Comparison of ENCODE assay signal across 11 mouse cellular contexts in genomic region chr7:4178438-4178837, GRCm38 (mm10). TPM values are rescaled to one million over a fixed set of nuclear protein-coding genes. Genes with fewer than 3 reads are reported as not detected.
A peak's percentile ranks its signal among the peaks of the same experiment; 100 is the strongest.
DNase-seq lines count a peak whose midpoint lies in the region; ATAC-seq and TF ChIP-seq lines count a peak whose summit lies in the region.
"Had no signal": no experiment of that assay in that cellular context is flagged by ENCODE, and none has a peak within 500 bp of the region (broad histone marks: within the 10 kb centered on the region; RNA-seq: fewer than 3 reads in every experiment).

No protein-coding gene starts in this region.

- TF ChIP-seq CTCF in CH12.LX (conservative IDR thresholded peaks at IDR 0.05 in 1 of 2, IDR thresholded peaks at IDR 0.05 in 1 of 2; ENCODE audit: low read depth in 2 of 2, low read length in 2 of 2), result no peak
- no peak for TF ChIP-seq CTCF in layer of hippocampus, adult 2 months (conservative IDR thresholded peaks at IDR 0.05)

- dilution Hi-C loops in CH12.LX (cut with MboI; ENCODE audit: extremely low pct_ligation_motif_present, extremely low pct_unique_long_range_greater_than_20kb, low sequenced_read_pairs), result no loop called here

- intact Hi-C loops in heart, postnatal 25 days (cut with DNase I), result no loop called here
- intact Hi-C loops in left cerebral cortex, postnatal 25 days (cut with DNase I), result no loop called here

- no peaks in the 10 kb centered on the region for H3K9me3 ChIP-seq in heart, embryonic 10.5 days
- no peaks in the 10 kb centered on the region for H3K9me3 ChIP-seq in CH12.LX (replicated peaks; ENCODE audit: low read length)
- no peaks in the 10 kb centered on the region for H3K9me3 ChIP-seq in liver, embryonic 11.5 days (ENCODE audit: control insufficient read depth, low read length)
- H3K9me3 ChIP-seq: G1E; liver, embryonic 13.5 days had no signal

- no peak for TF ChIP-seq POLR2A in CH12.LX (IDR thresholded peaks at IDR 0.05; ENCODE audit: low read depth, low read length)

- no peaks in the 10 kb centered on the region for H3K79me2 ChIP-seq in CH12.LX (replicated peaks; ENCODE audit: control insufficient read depth, extremely low read depth, insufficient read depth, poor library complexity, severe bottlenecking)

- no peak for ATAC-seq in liver, embryonic 11.5 days (replicated peaks; ENCODE audit: low FRiP score)

- H3K9ac ChIP-seq in CH12.LX (ENCODE audit: insufficient read depth, low read depth), result no peak overlapping the region
- H3K9ac ChIP-seq in liver, embryonic 11.5 days (ENCODE audit: low read depth, low read length), result no peak overlapping the region
- H3K9ac ChIP-seq: liver, embryonic 13.5 days had no signal

- H3K4me3 ChIP-seq in heart, embryonic 10.5 days, result no peak overlapping the region
- H3K4me3 ChIP-seq in CH12.LX (replicated peaks in 1 of 3; ENCODE audit: low read depth in 2 of 3, low read length in 2 of 3, poor library complexity in 1 of 3), result no peak overlapping the region
- H3K4me3 ChIP-seq in liver, embryonic 11.5 days (ENCODE audit: low read depth, low read length), result no peak overlapping the region
- no peak overlapping the region for H3K4me3 ChIP-seq in layer of hippocampus, adult 2 months
- H3K4me3 ChIP-seq: liver, embryonic 13.5 days had no signal

- no peak overlapping the region for H3K27ac ChIP-seq in heart, embryonic 10.5 days
- no peak overlapping the region for H3K27ac ChIP-seq in CH12.LX (ENCODE audit: insufficient read depth, low read depth)
- H3K27ac ChIP-seq in liver, embryonic 11.5 days (ENCODE audit: low read depth, low read length), result no peak overlapping the region
- no peak overlapping the region for H3K27ac ChIP-seq in layer of hippocampus, adult 2 months
- H3K27ac ChIP-seq: liver, embryonic 13.5 days had no signal

- in situ Hi-C loops in CH12.LX (cut with MboI; ENCODE audit: low pct_ligation_motif_present, low pct_unique_long_range_greater_than_20kb, low sequenced_read_pairs), result no loop called here

- no peak overlapping the region for H3K4me2 ChIP-seq in CH12.LX (ENCODE audit: insufficient read depth, low read depth, poor library complexity, severe bottlenecking)
- H3K4me2 ChIP-seq in liver, embryonic 11.5 days, result no peak overlapping the region
- H3K4me2 ChIP-seq: liver, embryonic 13.5 days had no signal

- H3K36me3 ChIP-seq in heart, embryonic 10.5 days, result no peaks in the 10 kb centered on the region
- H3K36me3 ChIP-seq in CH12.LX (replicated peaks in 1 of 2; ENCODE audit: control insufficient read depth in 1 of 2, insufficient read depth in 1 of 2, low read length in 1 of 2), result no peaks in the 10 kb centered on the region
- H3K36me3 ChIP-seq in liver, embryonic 11.5 days (ENCODE audit: control insufficient read depth, insufficient read depth, low read length), result no peaks in the 10 kb centered on the region
- H3K36me3 ChIP-seq: G1E; liver, embryonic 13.5 days had no signal

- no peaks in the 10 kb centered on the region for H3K4me1 ChIP-seq in heart, embryonic 10.5 days
- H3K4me1 ChIP-seq in CH12.LX (ENCODE audit: control insufficient read depth in 1 of 2, insufficient read depth in 2 of 2), result no peaks in the 10 kb centered on the region
- H3K4me1 ChIP-seq in liver, embryonic 11.5 days (replicated peaks; ENCODE audit: control insufficient read depth, insufficient read depth, low read length), result no peaks in the 10 kb centered on the region
- H3K4me1 ChIP-seq: liver, embryonic 13.5 days had no signal

- no peak for TF ChIP-seq RAD21 in CH12.LX (IDR thresholded peaks at IDR 0.05; ENCODE audit: low read depth, low read length)

- WGBS in heart, embryonic 10.5 days, result 38% methylated on average over 3 of the region's 3 CpGs
- WGBS in liver, embryonic 11.5 days, result 38% methylated on average over 3 of the region's 3 CpGs

- no peak for TF ChIP-seq EP300 in CH12.LX (IDR thresholded peaks at IDR 0.05; ENCODE audit: low read length)

- no peaks in the 10 kb centered on the region for H3K27me3 ChIP-seq in heart, embryonic 10.5 days (ENCODE audit: insufficient read depth, poor library complexity, severe bottlenecking)
- peaks cover 9% of the 10 kb centered on the region for H3K27me3 ChIP-seq in CH12.LX (replicated peaks)
- H3K27me3 ChIP-seq in liver, embryonic 11.5 days (replicated peaks; ENCODE audit: control insufficient read depth, insufficient read depth, low read length), result no peaks in the 10 kb centered on the region
- H3K27me3 ChIP-seq: liver, embryonic 13.5 days had no signal

- DNase-seq in heart, embryonic 10.5 days (ENCODE audit: low spot score), result peak; percentile 76
- DNase-seq in heart, postnatal 25 days (ENCODE audit: low spot score), result no peak
- DNase-seq in CH12.LX (ENCODE audit: extremely low read depth), result peak; percentile 28
- peak; percentile 69 for DNase-seq in embryo, embryonic 10 days (ENCODE audit: low spot score)
- peak; percentile 38 for DNase-seq in liver, embryonic 11.5 days (ENCODE audit: low spot score)
- DNase-seq in left cerebral cortex, postnatal 25 days (ENCODE audit: low spot score in 2 of 2), result no peak
- no peak for DNase-seq in layer of hippocampus, postnatal 14 days (ENCODE audit: low spot score in 2 of 2)
- DNase-seq in layer of hippocampus, adult 2 months (ENCODE audit: low spot score in 2 of 2), result no peak
- DNase-seq: liver, embryonic 13.5 days; right cerebral cortex, postnatal 14 days had no signal

TF ChIP-seq in CH12.LX, 34 proteins besides CTCF, POLR2A, EP300 and RAD21:
- peak; percentile 86 for TF ChIP-seq SIN3A (IDR thresholded peaks at IDR 0.05; ENCODE audit: low read length)
- no peak for TF ChIP-seq IRF4 (IDR thresholded peaks at IDR 0.05; ENCODE audit: low read depth, low read length)

RNA-seq across cellular contexts. Expression of gene Cdc42ep5, which starts 13.8 kb away (rescaled TPM):
- polyA plus RNA-seq in heart, embryonic 10.5 days (2016; fragmentation: Nextera tagmentation; extraction: Ambion mirVana), result 27.4 and 35.7 TPM in 2 replicates
- 1 to 10 TPM; 5.7 to 5.9 TPM for total RNA-seq in heart, postnatal 25 days (2021)
- total RNA-seq in CH12.LX (2012; rRNA removed), result 3.1 and 4.2 TPM in 2 replicates
- 2.0 and 2.1 TPM in 2 replicates for total RNA-seq in CH12.LX (2014; rRNA removed)
- polyA plus RNA-seq in CH12.LX (2012; ENCODE audit: insufficient read length, low read depth), result 1.4 and 1.5 TPM in 2 replicates
- polyA plus RNA-seq in liver, embryonic 11.5 days (2014; fragmentation: Nextera tagmentation; extraction: Ambion mirVana), result 20.0 and 22.8 TPM in 2 replicates
- total RNA-seq in left cerebral cortex, postnatal 25 days (2021), result 1 to 10 TPM; 1.4 to 1.9 TPM
- total RNA-seq in layer of hippocampus, postnatal 14 days (2021), result 1 to 10 TPM; 1.1 to 1.4 TPM
- 1 to 10 TPM; 1.1 to 1.7 TPM for total RNA-seq in layer of hippocampus, adult 2 months (2021)

RNA-seq across cellular contexts. Expression of gene Leng9, which starts 28.3 kb away (rescaled TPM):
- polyA plus RNA-seq in heart, embryonic 10.5 days (2016; fragmentation: Nextera tagmentation; extraction: Ambion mirVana), result 1.8 and 2.2 TPM in 2 replicates
- 1 to 10 TPM; 2.5 to 3.2 TPM for total RNA-seq in heart, postnatal 25 days (2021)
- 1.2 and 1.8 TPM in 2 replicates for total RNA-seq in CH12.LX (2012; rRNA removed)
- 0.70 and 1.2 TPM in 2 replicates for total RNA-seq in CH12.LX (2014; rRNA removed)
- 1.1 and 1.3 TPM in 2 replicates for polyA plus RNA-seq in CH12.LX (2012; ENCODE audit: insufficient read length, low read depth)
- polyA plus RNA-seq in liver, embryonic 11.5 days (2014; fragmentation: Nextera tagmentation; extraction: Ambion mirVana), result 1.8 TPM in 2 replicates
- 1 to 10 TPM; 6.8 to 7.2 TPM for total RNA-seq in left cerebral cortex, postnatal 25 days (2021)
- 1 to 10 TPM; 5.2 to 6.2 TPM for total RNA-seq in layer of hippocampus, postnatal 14 days (2021)
- total RNA-seq in layer of hippocampus, adult 2 months (2021), result 1 to 10 TPM; 5.6 to 6.6 TPM

RNA-seq across cellular contexts. Expression of gene Leng8, which starts 41.6 kb away (rescaled TPM):
- 72.6 and 75.1 TPM in 2 replicates for polyA plus RNA-seq in heart, embryonic 10.5 days (2016; fragmentation: Nextera tagmentation; extraction: Ambion mirVana)
- 10 to 100 TPM; 37.4 to 40.9 TPM for total RNA-seq in heart, postnatal 25 days (2021)
- total RNA-seq in CH12.LX (2012; rRNA removed) (28.6 and 33.5 TPM in 2 replicates), CH12.LX (2014; rRNA removed) (17.6 and 23.2 TPM in 2 replicates)
- polyA plus RNA-seq in CH12.LX (2012; ENCODE audit: insufficient read length, low read depth), result 46.6 and 48.7 TPM in 2 replicates
- polyA plus RNA-seq in liver, embryonic 11.5 days (2014; fragmentation: Nextera tagmentation; extraction: Ambion mirVana), result 43.6 and 48.1 TPM in 2 replicates
- total RNA-seq in left cerebral cortex, postnatal 25 days (2021), result 100 to 1,000 TPM; 120 to 142 TPM
- 100 to 1,000 TPM; 157 to 196 TPM for total RNA-seq in layer of hippocampus, postnatal 14 days (2021)
- 100 to 1,000 TPM; 189 to 218 TPM for total RNA-seq in layer of hippocampus, adult 2 months (2021)

RNA-seq across cellular contexts. Expression of gene Lilra5, which starts 59.1 kb away (rescaled TPM):
- not detected in 2 replicates for polyA plus RNA-seq in heart, embryonic 10.5 days (2016; fragmentation: Nextera tagmentation; extraction: Ambion mirVana)
- total RNA-seq in heart, postnatal 25 days (2021), result 1 to 10 TPM; 1.2 TPM
- total RNA-seq in CH12.LX (2012; rRNA removed), result not detected in 2 replicates
- total RNA-seq in CH12.LX (2014; rRNA removed), result not detected in 2 replicates
- not detected in 2 replicates for polyA plus RNA-seq in CH12.LX (2012; ENCODE audit: insufficient read length, low read depth)
- 0.12 TPM in 1 of 2 replicates, not detected in the other for polyA plus RNA-seq in liver, embryonic 11.5 days (2014; fragmentation: Nextera tagmentation; extraction: Ambion mirVana)
- total RNA-seq in left cerebral cortex, postnatal 25 days (2021), result not detected
- total RNA-seq in layer of hippocampus, postnatal 14 days (2021), result not detected
- not detected for total RNA-seq in layer of hippocampus, adult 2 months (2021)
- total RNA-seq: G1E had no signal
- polyA plus RNA-seq: G1E had no signal

RNA-seq across cellular contexts. Expression of gene Ttyh1, which starts 59.2 kb away (rescaled TPM):
- 0.54 and 0.83 TPM in 2 replicates for polyA plus RNA-seq in heart, embryonic 10.5 days (2016; fragmentation: Nextera tagmentation; extraction: Ambion mirVana)
- under 1 TPM; 0.68 to 0.75 TPM for total RNA-seq in heart, postnatal 25 days (2021)
- total RNA-seq in CH12.LX (2012; rRNA removed) (0.08 and 0.13 TPM in 2 replicates), CH12.LX (2014; rRNA removed) (not detected in 2 replicates)
- 0.16 and 0.17 TPM in 2 replicates for polyA plus RNA-seq in CH12.LX (2012; ENCODE audit: insufficient read length, low read depth)
- polyA plus RNA-seq in liver, embryonic 11.5 days (2014; fragmentation: Nextera tagmentation; extraction: Ambion mirVana), result 0.58 and 0.85 TPM in 2 replicates
- 100 to 1,000 TPM; 743 to 807 TPM for total RNA-seq in left cerebral cortex, postnatal 25 days (2021)
- 100 to 1,000 TPM; 671 to 757 TPM for total RNA-seq in layer of hippocampus, postnatal 14 days (2021)
- 100 to 1,000 TPM; 526 to 562 TPM for total RNA-seq in layer of hippocampus, adult 2 months (2021)
- polyA plus RNA-seq: G1E had no signal

Comparison
In these comparisons a context has a peak if more than half of its experiments do, and no peak if none do; other contexts are left out.
1. DNase-seq: peak in heart, embryonic 10.5 days (single experiment), CH12.LX (single experiment), embryo, embryonic 10 days (single experiment) and liver, embryonic 11.5 days (single experiment); none in heart, postnatal 25 days (single experiment), left cerebral cortex, postnatal 25 days (0 of 2), layer of hippocampus, postnatal 14 days (0 of 2) and layer of hippocampus, adult 2 months (0 of 2).